Mouse (Mus musculus): ENCODE measurements around the gene Gnb3.
A peak's percentile ranks its signal among the peaks of the same experiment; 100 is the strongest.
"Not testable (repeated sequence)": the region's sequence is repeated elsewhere in the genome, so short reads cannot be mapped to it uniquely, and the experiment has no call there.

Gene Gnb3

GRCm38 (mm10) chr6:124816611-124817010 is 23.5 kb downstream of the Gnb3 start:
- DNase-seq (ENCODE audit: low spot score in 2 of 2), result no peak

GRCm38 (mm10) chr6:124814858-124815774 is 25.0 kb downstream of the Gnb3 start:
- DNase-seq (ENCODE audit: low spot score in 2 of 2), result no peak

- peak in 1 of 2 experiments; percentile 66 for DNase-seq (ENCODE audit: low spot score in 2 of 2)
These were observed 25.6 kb downstream of the Gnb3 start for GRCm38 (mm10) chr6:124814448-124814847.

- DNase-seq (ENCODE audit: low spot score in 2 of 2), result peak; percentile 95
These were observed 26.1 kb downstream of the Gnb3 start, which contains the start of gene Tpi1 for GRCm38 (mm10) chr6:124813933-124814332. TSS of gene Tpi1 (minus strand) at chr6:124814296.

GRCm38 (mm10) chr6:124813496-124813895 is 26.6 kb downstream of the Gnb3 start:
- peak; percentile 85 to 90 for DNase-seq (ENCODE audit: low spot score in 2 of 2)

- no peak for DNase-seq (ENCODE audit: low spot score in 2 of 2)
These were observed 27.2 kb downstream of the Gnb3 start for GRCm38 (mm10) chr6:124812848-124813247.

GRCm38 (mm10) chr6:124811701-124812560 is 28.1 kb downstream of the Gnb3 start:
- DNase-seq (ENCODE audit: low spot score in 2 of 2), result peak in 1 of 2 experiments; percentile 68

GRCm38 (mm10) chr6:124811403-124811665 is 28.7 kb downstream of the Gnb3 start:
- no peak for DNase-seq (ENCODE audit: low spot score in 2 of 2)

GRCm38 (mm10) chr6:124810566-124811402 is 29.3 kb downstream of the Gnb3 start:
- not testable (repeated sequence) for DNase-seq (ENCODE audit: low spot score in 2 of 2)

- DNase-seq (ENCODE audit: low spot score in 2 of 2), result peak in 1 of 2 experiments; percentile 49
These were observed 30.1 kb downstream of the Gnb3 start for GRCm38 (mm10) chr6:124809775-124810538.

GRCm38 (mm10) chr6:124809052-124809774 is 30.9 kb downstream of the Gnb3 start:
- peak; percentile 78 to 80 for DNase-seq (ENCODE audit: low spot score in 2 of 2)

GRCm38 (mm10) chr6:124808358-124809012 is 31.6 kb downstream of the Gnb3 start, which contains the start of gene Spsb2:
TSS of gene Spsb2 (plus strand) at chr6:124808661.
- DNase-seq (ENCODE audit: low spot score in 2 of 2), result peak; percentile 76

GRCm38 (mm10) chr6:124807986-124808357 is 32.1 kb downstream of the Gnb3 start:
- DNase-seq (ENCODE audit: low spot score in 2 of 2), result no peak

- DNase-seq (ENCODE audit: low spot score in 2 of 2), result no peak
These were observed 32.7 kb downstream of the Gnb3 start for GRCm38 (mm10) chr6:124807366-124807765.

- no peak for DNase-seq (ENCODE audit: low spot score in 2 of 2)
These were observed 33.5 kb downstream of the Gnb3 start for GRCm38 (mm10) chr6:124806446-124807140.

- DNase-seq (ENCODE audit: low spot score in 2 of 2), result peak; percentile 98
These were observed 34.4 kb downstream of the Gnb3 start for GRCm38 (mm10) chr6:124805341-124806321.

- DNase-seq (ENCODE audit: low spot score in 2 of 2), result no peak
These were observed 35.7 kb downstream of the Gnb3 start for GRCm38 (mm10) chr6:124804341-124804740.

- not testable (repeated sequence) for DNase-seq (ENCODE audit: low spot score in 2 of 2)
These were observed 36.4 kb downstream of the Gnb3 start for GRCm38 (mm10) chr6:124803691-124804090.

All from right cerebral cortex, postnatal 10 days (tissue).